Comparison of ENCODE assay signal across 7 mouse cellular contexts in the genomic region with DNA sequence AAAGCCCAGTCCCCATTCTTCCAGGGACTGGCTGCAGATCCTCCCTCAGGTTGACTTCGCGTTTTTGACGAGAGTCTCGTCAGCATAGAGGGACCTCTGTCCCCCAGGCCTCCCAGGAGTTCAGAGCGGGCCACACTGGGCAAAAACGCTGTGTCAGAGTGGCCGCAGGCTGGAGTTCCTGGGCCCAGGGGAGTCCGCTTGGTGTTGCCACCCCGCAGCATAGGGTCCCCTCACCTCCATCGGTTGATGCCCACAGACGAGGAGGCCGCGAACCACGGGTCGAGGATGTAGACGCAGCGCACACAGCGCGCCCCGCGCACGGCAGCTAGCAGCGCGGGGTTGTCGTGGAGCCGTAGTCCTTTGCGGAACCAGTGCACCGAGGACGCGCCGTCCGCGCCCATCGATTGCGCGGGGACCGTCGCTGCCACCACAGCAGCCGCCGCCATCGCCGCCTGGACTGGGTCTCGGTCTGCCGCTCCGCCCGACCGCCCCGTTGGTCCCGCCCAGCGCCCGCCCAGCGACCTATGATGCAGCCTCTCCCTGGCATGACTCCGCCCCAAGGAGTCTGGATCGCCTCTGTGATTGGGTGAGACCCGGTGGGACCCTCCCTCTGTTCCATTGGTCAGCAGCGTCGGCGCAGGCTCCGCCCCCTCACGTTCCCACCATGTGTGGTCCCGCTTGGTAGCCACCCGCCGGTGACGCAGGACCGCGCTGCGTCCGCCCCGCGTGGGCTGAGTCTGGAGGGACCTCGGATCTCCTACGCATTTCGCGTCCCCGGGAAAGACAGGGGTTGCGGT. TPM values are rescaled to one million over a fixed set of nuclear protein-coding genes. Genes with fewer than 3 reads are reported as not detected.
DNase-seq lines count a peak whose midpoint lies in the region; ATAC-seq lines count a peak whose summit lies in the region.

TSS of gene Cry2 (minus strand) at position 466 of the 797 bp plus-strand sequence.

- H3K9ac ChIP-seq in embryonic facial prominence, embryonic 11.5 days (replicated peaks; ENCODE audit: low read length) = peak within 1 kb of the TSS; percentile 74
- peak within 1 kb of the TSS; percentile 90 for H3K9ac ChIP-seq in midbrain, embryonic 13.5 days (replicated peaks)

- H3K4me1 ChIP-seq in embryonic facial prominence, embryonic 11.5 days (ENCODE audit: control insufficient read depth, insufficient read depth, low read length) = peaks cover 3% of the 10 kb centered on the region; the same call in 1 of the 2 replicates
- peaks cover 39% of the 10 kb centered on the region for H3K4me1 ChIP-seq in limb, embryonic 10.5 days
- peaks cover 55% of the 10 kb centered on the region for H3K4me1 ChIP-seq in midbrain, embryonic 13.5 days (replicated peaks)

- peak within 1 kb of the TSS; percentile 86 for H3K4me2 ChIP-seq in embryonic facial prominence, embryonic 11.5 days (ENCODE audit: low read depth, low read length)
- peak within 1 kb of the TSS; percentile 87 for H3K4me2 ChIP-seq in midbrain, embryonic 13.5 days (replicated peaks)

- no peak within 1 kb of the TSS for H3K27ac ChIP-seq in embryonic facial prominence, embryonic 11.5 days (replicated peaks; ENCODE audit: low read depth, low read length)
- peak within 1 kb of the TSS; percentile 82 for H3K27ac ChIP-seq in limb, embryonic 10.5 days
- H3K27ac ChIP-seq in midbrain, embryonic 13.5 days = peak within 1 kb of the TSS; percentile 82

- peak; percentile 99 for DNase-seq in adrenal gland, postnatal 14 days
- peak; percentile 98 for DNase-seq in embryonic facial prominence, embryonic 11.5 days (ENCODE audit: low spot score)
- peak; percentile 99 for DNase-seq in kidney, adult 11 months
- DNase-seq in limb, embryonic 10.5 days (ENCODE audit: low spot score) = peak; percentile 97
- peak; percentile 94 for DNase-seq in spleen, adult 12 weeks (ENCODE audit: low spot score)

- under 1% methylated on average over 76 of the region's 76 CpGs for WGBS in embryonic facial prominence, embryonic 11.5 days
- under 1% methylated on average over 76 of the region's 76 CpGs for WGBS in limb, embryonic 10.5 days
- WGBS in midbrain, embryonic 13.5 days = under 1% methylated on average over 76 of the region's 76 CpGs

- no peaks in the 10 kb centered on the region for H3K9me3 ChIP-seq in embryonic facial prominence, embryonic 11.5 days (replicated peaks; ENCODE audit: control insufficient read depth, low read length)
- no peaks in the 10 kb centered on the region for H3K9me3 ChIP-seq in limb, embryonic 10.5 days (replicated peaks)
- H3K9me3 ChIP-seq in midbrain, embryonic 13.5 days = no peaks in the 10 kb centered on the region

- H3K36me3 ChIP-seq in embryonic facial prominence, embryonic 11.5 days (replicated peaks; ENCODE audit: control insufficient read depth, insufficient read depth, low read depth, low read length) = no peaks in the 10 kb centered on the region
- H3K36me3 ChIP-seq in limb, embryonic 10.5 days = no peaks in the 10 kb centered on the region
- H3K36me3 ChIP-seq in midbrain, embryonic 13.5 days = no peaks in the 10 kb centered on the region

- H3K4me3 ChIP-seq in embryonic facial prominence, embryonic 11.5 days (ENCODE audit: low read depth, low read length) = peak within 1 kb of the TSS; percentile 76
- peak within 1 kb of the TSS; percentile 74 for H3K4me3 ChIP-seq in limb, embryonic 10.5 days
- peak within 1 kb of the TSS; percentile 87 for H3K4me3 ChIP-seq in midbrain, embryonic 13.5 days (replicated peaks)

- no peaks in the 10 kb centered on the region for H3K27me3 ChIP-seq in embryonic facial prominence, embryonic 11.5 days (ENCODE audit: control insufficient read depth, insufficient read depth, low read length)
- no peaks in the 10 kb centered on the region for H3K27me3 ChIP-seq in limb, embryonic 10.5 days (ENCODE audit: low read depth, poor library complexity, severe bottlenecking)
- H3K27me3 ChIP-seq in midbrain, embryonic 13.5 days = peaks cover 8% of the 10 kb centered on the region; the same call in 1 of the 2 replicates

- ATAC-seq in embryonic facial prominence, embryonic 11.5 days (replicated peaks; ENCODE audit: insufficient number of reproducible peaks, low FRiP score, low TSS enrichment, low read depth) = peak; percentile 96
- peak; percentile 86 for ATAC-seq in granulocyte monocyte progenitor cell, adult 5-6 weeks (replicated peaks; ENCODE audit: poor library complexity, severe bottlenecking)
- peak; percentile 97 for ATAC-seq in midbrain, embryonic 13.5 days

RNA-seq across cellular contexts. Expression of gene Cry2, which starts in this region (rescaled TPM):
- total RNA-seq in adrenal gland, postnatal 14 days (2021) = 31.8 and 37.3 TPM in 2 replicates
- polyA plus RNA-seq in embryonic facial prominence, embryonic 11.5 days (2014; fragmentation: Nextera tagmentation; extraction: Ambion mirVana) = 12.6 and 13.7 TPM in 2 replicates
- total RNA-seq in granulocyte monocyte progenitor cell, adult 5-6 weeks (2014; fragmentation: Nextera tagmentation) = 12.3 and 15.8 TPM in 2 replicates
- total RNA-seq in granulocyte monocyte progenitor cell, adult 5-6 weeks (2017) = 8.4 and 8.7 TPM in 2 replicates
- polyA plus RNA-seq in limb, embryonic 10.5 days (2016; fragmentation: Nextera tagmentation; extraction: Ambion mirVana) = 19.0 and 25.2 TPM in 2 replicates
- 35.8 and 36.2 TPM in 2 replicates for polyA plus RNA-seq in midbrain, embryonic 13.5 days (2015; fragmentation: Nextera tagmentation; extraction: Ambion mirVana)
